ENCODE assay signal across 13 mouse cellular contexts in genomic region chr11:88841406-88841805, GRCm38 (mm10). TPM values are rescaled to one million over a fixed set of nuclear protein-coding genes. Genes with fewer than 3 reads are reported as not detected.
DNase-seq lines count a peak whose midpoint lies in the region; ATAC-seq lines count a peak whose summit lies in the region.
"Had no signal": no experiment of that assay in that cellular context is flagged by ENCODE, and none has a peak within 500 bp of the region (broad histone marks: within the 10 kb centered on the region; RNA-seq: fewer than 3 reads in every experiment).

No protein-coding gene starts in this region.

- peaks cover 36% of the 10 kb centered on the region for H3K36me3 ChIP-seq in intestine, embryonic 15.5 days

- H3K4me2 ChIP-seq in intestine, embryonic 15.5 days (replicated peaks): no peak overlapping the region
- H3K4me2 ChIP-seq: embryonic facial prominence, embryonic 13.5 days; neural tube, embryonic 13.5 days had no signal

- H3K9me3 ChIP-seq in intestine, embryonic 15.5 days: no peaks in the 10 kb centered on the region
- H3K9me3 ChIP-seq: embryonic facial prominence, embryonic 13.5 days; neural tube, embryonic 13.5 days had no signal

- DNase-seq in adrenal gland, adult 8-10 months: peak; percentile 65
- DNase-seq in adrenal gland, adult 18-20 months (ENCODE audit: low spot score in 2 of 2): no peak
- peak; percentile 53 for DNase-seq in ovary, adult 18-20 months (ENCODE audit: low spot score)
- no peak for DNase-seq in ovary, postnatal 36 days (ENCODE audit: low spot score)
- no peak for DNase-seq in spleen, postnatal 4 days (ENCODE audit: low spot score in 2 of 2)
- DNase-seq in spleen, adult 12 weeks (ENCODE audit: low spot score): no peak
- DNase-seq in kidney, postnatal 25 days: no peak
- DNase-seq: B cell, adult 2 months had no signal

- H3K4me3 ChIP-seq in intestine, embryonic 15.5 days (replicated peaks): no peak overlapping the region
- H3K4me3 ChIP-seq: embryonic facial prominence, embryonic 13.5 days; neural tube, embryonic 13.5 days had no signal

- WGBS in intestine, embryonic 15.5 days: 52% methylated on average over 6 of the region's 6 CpGs

- no peak overlapping the region for H3K27ac ChIP-seq in intestine, embryonic 15.5 days
- H3K27ac ChIP-seq: embryonic facial prominence, embryonic 13.5 days; neural tube, embryonic 13.5 days had no signal

- no peak overlapping the region for H3K9ac ChIP-seq in intestine, embryonic 15.5 days
- H3K9ac ChIP-seq: embryonic facial prominence, embryonic 13.5 days; neural tube, embryonic 13.5 days had no signal

- H3K4me1 ChIP-seq in intestine, embryonic 15.5 days (replicated peaks): peaks cover 6% of the 10 kb centered on the region; the same call in 1 of the 2 replicates

- ATAC-seq in intestine, embryonic 15.5 days: 0 out of 2 replicates have a peak, but pooled peaks have one; percentile 34
- ATAC-seq: inflammation-experienced regulatory T-cells, adult 6 months; Patski had no signal

- no peaks in the 10 kb centered on the region for H3K27me3 ChIP-seq in intestine, embryonic 15.5 days (replicated peaks)
- H3K27me3 ChIP-seq: embryonic facial prominence, embryonic 13.5 days; neural tube, embryonic 13.5 days; Patski had no signal

RNA-seq across cellular contexts. Expression of gene Akap1, which starts 23.0 kb away (rescaled TPM):
- total RNA-seq in adrenal gland, adult 8-10 months (2022): 100 to 1,000 TPM; 102 to 124 (median 117) TPM
- total RNA-seq in adrenal gland, adult 18-20 months (2021): 100 to 1,000 TPM; 107 to 121 TPM
- 27.8 and 28.3 TPM in 2 replicates for polyA plus RNA-seq in intestine, embryonic 15.5 days (2015; fragmentation: Nextera tagmentation; extraction: Ambion mirVana)

Comparison
In these comparisons a context has a peak if more than half of its experiments do, and no peak if none do; other contexts are left out.
1. DNase-seq: peak in adrenal gland, adult 8-10 months (single experiment) and ovary, adult 18-20 months (single experiment); none in adrenal gland, adult 18-20 months (0 of 2), ovary, postnatal 36 days (single experiment), spleen, postnatal 4 days (0 of 2), spleen, adult 12 weeks (single experiment) and kidney, postnatal 25 days (0 of 2).